Mouse (Mus musculus) limb, embryonic 14.5 days (tissue): Measurements from ENCODE around the gene Pdzd2. TPM values are rescaled to one million over a fixed set of nuclear protein-coding genes. Genes with fewer than 3 reads are reported as not detected.

Experiments
- ATAC-seq: fragments of 200-750 bp; cut with Nextera tagmentation; 2 replicates; pipeline ENCODE4 v1.8.0; 2017; ENCODE audit warnings: low read depth, moderate number of reproducible peaks, moderate TSS enrichment; ENCODE audit not compliant: low FRiP score
- DNase-seq: peaks from one replicate; pipeline ENCODE4 v3.0.0-alpha.2; 2015; ENCODE audit warnings: low spot score
- H3K27ac ChIP-seq: fragments of 300-500 bp; sonication (generic); replicated peaks from 2 replicates; pipeline ENCODE4 v1.5.1; 2014; ENCODE audit warnings: low read depth, mild to moderate bottlenecking, low read length, moderate library complexity, mixed read lengths
- H3K27me3 ChIP-seq: fragments of 300-500 bp; sonication (generic); 2 replicates; pipeline ENCODE4 v1.6.1; 2014; ENCODE audit warnings: low read length, mixed read lengths; ENCODE audit not compliant: control insufficient read depth, insufficient read depth
- H3K36me3 ChIP-seq: fragments of 300-500 bp; sonication (generic); 2 replicates; pipeline ENCODE4 v1.6.1; 2014; ENCODE audit warnings: mild to moderate bottlenecking, low read length, moderate library complexity, mixed read lengths; ENCODE audit not compliant: control insufficient read depth, insufficient read depth
- H3K4me1 ChIP-seq: fragments of 300-500 bp; sonication (generic); 2 replicates; pipeline ENCODE4 v1.6.1; 2014; ENCODE audit warnings: antibody characterized with exemption, low read length, mixed read lengths; ENCODE audit not compliant: control insufficient read depth, insufficient read depth
- H3K4me2 ChIP-seq: fragments of 300-500 bp; sonication (generic); replicated peaks from 2 replicates; pipeline ENCODE4 v1.6.1; 2014; ENCODE audit warnings: low read depth, mild to moderate bottlenecking, low read length, moderate library complexity; ENCODE audit not compliant: severe bottlenecking
- H3K4me3 ChIP-seq: fragments of 300-500 bp; sonication (generic); replicated peaks from 2 replicates; pipeline ENCODE4 v1.5.1; 2014; ENCODE audit warnings: low read length
- H3K9ac ChIP-seq: fragments of 300-500 bp; sonication (generic); 2 replicates; pipeline ENCODE4 v1.6.1; 2014; ENCODE audit warnings: mild to moderate bottlenecking, low read depth, low read length, moderate library complexity; ENCODE audit not compliant: severe bottlenecking
- H3K9me3 ChIP-seq: fragments of 300-500 bp; sonication (generic); 2 replicates; pipeline ENCODE4 v1.6.1; 2016; ENCODE audit warnings: low read length; ENCODE audit not compliant: control insufficient read depth
- POLR2A ChIP-seq: fragments of 200-500 bp; IDR thresholded peaks from 2 replicates; pipeline ENCODE4 v1.8.0; 2012; ENCODE audit warnings: inconsistent platforms, mild to moderate bottlenecking, moderate library complexity, borderline replicate concordance; ENCODE audit not compliant: insufficient read depth, insufficient read length; ENCODE audit errors: extremely low read depth
- WGBS: fragments of 180-500 bp; shearing (Covaris S2); extraction: QIAGEN DNeasy Blood & Tissue Kit; methylation state at CpG from one replicate; pipeline ENCODE4 v1.1.7; 2014; 5-methylcytosine and 5-hydroxymethylcytosine counted together
- polyA plus RNA-seq, 2 experiments: library from polyadenylated mRNA; depleted of rRNA in 1 of 2; stranded (reverse) in 1 of 2; unstranded in 1 of 2; fragments of >200 nt; fragmentation: Nextera tagmentation in 1 of 2; extraction: Ambion mirVana in 1 of 2; gene quantifications; 2 replicates each; pipeline versions ENCODE4 v1.2.1 to v1.2.3; 2012 to 2014

Pdzd2 gene
- polyA plus RNA-seq, 2 experiments, result 14.6 to 26.4 TPM

- Histone ChIP-seq H3K4me3 (no peak overlapping the region), H3K27me3 (no peaks in the 10 kb centered on the region), H3K27ac (no peak overlapping the region), H3K9ac (no peak overlapping the region), H3K9me3 (no peaks in the 10 kb centered on the region), H3K4me1 (peaks cover 6% of the 10 kb centered on the region; the same call in 1 of the 2 replicates), H3K36me3 (no peaks in the 10 kb centered on the region), H3K4me2 (no peak overlapping the region)
- DNase-seq, result no peak
- 51% methylated on average over 11 of the region's 11 CpGs for WGBS
- ATAC-seq, result peak; percentile 84
- no peak for TF ChIP-seq POLR2A
Measured at GRCm38 (mm10) chr15:12749549-12750301, 10.0 kb upstream of the Pdzd2 start.

- Histone ChIP-seq H3K36me3 (no peaks in the 10 kb centered on the region), H3K4me1 (peaks cover 8% of the 10 kb centered on the region), H3K4me3 (no peak overlapping the region), H3K9ac (no peak overlapping the region), H3K9me3 (no peaks in the 10 kb centered on the region), H3K4me2 (no peak overlapping the region), H3K27ac (no peak overlapping the region), H3K27me3 (peaks cover 11% of the 10 kb centered on the region)
- DNase-seq (no peak), ATAC-seq (no peak)
- WGBS, result 91% methylated on average over 6 of the region's 6 CpGs
- TF ChIP-seq POLR2A, result no peak
Measured at GRCm38 (mm10) chr15:12742117-12742906, 2.6 kb upstream of the Pdzd2 start.

GRCm38 (mm10) chr15:12738301-12739093 lies 1.2 kb downstream of the Pdzd2 start:
- peak overlapping the region; percentile 64 for H3K4me3 ChIP-seq
- peak overlapping the region; percentile 64; the same call in 1 of the 2 replicates for H3K9ac ChIP-seq
- no peaks in the 10 kb centered on the region; the same call in 1 of the 2 replicates for H3K36me3 ChIP-seq
- no peaks in the 10 kb centered on the region for H3K9me3 ChIP-seq
- H3K4me2 ChIP-seq, result peak overlapping the region; percentile 92
- ATAC-seq (no peak), DNase-seq (no peak)
- WGBS, result 31% methylated on average over 10 of the region's 10 CpGs
- no peak overlapping the region for H3K27ac ChIP-seq
- H3K27me3 ChIP-seq, result peaks cover 11% of the 10 kb centered on the region
- peaks cover 12% of the 10 kb centered on the region for H3K4me1 ChIP-seq
- no peak for TF ChIP-seq POLR2A

GRCm38 (mm10) chr15:12735208-12735607 lies 4.5 kb downstream of the Pdzd2 start:
- Histone ChIP-seq H3K9me3 (no peaks in the 10 kb centered on the region), H3K4me3 (no peak overlapping the region), H3K4me1 (peaks cover 11% of the 10 kb centered on the region), H3K9ac (no peak overlapping the region), H3K27me3 (peaks cover 7% of the 10 kb centered on the region; the same call in 1 of the 2 replicates), H3K4me2 (no peak overlapping the region), H3K36me3 (no peaks in the 10 kb centered on the region; the same call in 1 of the 2 replicates), H3K27ac (no peak overlapping the region)
- 43% methylated on average over 2 of the region's 2 CpGs for WGBS
- no peak for ATAC-seq
- no peak for DNase-seq
- no peak for TF ChIP-seq POLR2A

- no peak for ATAC-seq
- Histone ChIP-seq H3K4me1 (peaks cover 9% of the 10 kb centered on the region; the same call in 1 of the 2 replicates), H3K27ac (no peak overlapping the region), H3K27me3 (peaks cover 7% of the 10 kb centered on the region; the same call in 1 of the 2 replicates), H3K4me2 (no peak overlapping the region), H3K9me3 (no peaks in the 10 kb centered on the region), H3K36me3 (no peaks in the 10 kb centered on the region; the same call in 1 of the 2 replicates), H3K9ac (no peak overlapping the region), H3K4me3 (no peak overlapping the region)
- WGBS, result 74% methylated on average over 4 of the region's 4 CpGs
- no peak for TF ChIP-seq POLR2A
- no peak for DNase-seq
Measured at GRCm38 (mm10) chr15:12734221-12734620, 5.5 kb downstream of the Pdzd2 start.
